Mouse (Mus musculus): ENCODE measurements around the gene 2510002D24Rik.
"Not testable (repeated sequence)": the region's sequence is repeated elsewhere in the genome, so short reads cannot be mapped to it uniquely, and the experiment has no call there.

Gene 2510002D24Rik

DNA sequence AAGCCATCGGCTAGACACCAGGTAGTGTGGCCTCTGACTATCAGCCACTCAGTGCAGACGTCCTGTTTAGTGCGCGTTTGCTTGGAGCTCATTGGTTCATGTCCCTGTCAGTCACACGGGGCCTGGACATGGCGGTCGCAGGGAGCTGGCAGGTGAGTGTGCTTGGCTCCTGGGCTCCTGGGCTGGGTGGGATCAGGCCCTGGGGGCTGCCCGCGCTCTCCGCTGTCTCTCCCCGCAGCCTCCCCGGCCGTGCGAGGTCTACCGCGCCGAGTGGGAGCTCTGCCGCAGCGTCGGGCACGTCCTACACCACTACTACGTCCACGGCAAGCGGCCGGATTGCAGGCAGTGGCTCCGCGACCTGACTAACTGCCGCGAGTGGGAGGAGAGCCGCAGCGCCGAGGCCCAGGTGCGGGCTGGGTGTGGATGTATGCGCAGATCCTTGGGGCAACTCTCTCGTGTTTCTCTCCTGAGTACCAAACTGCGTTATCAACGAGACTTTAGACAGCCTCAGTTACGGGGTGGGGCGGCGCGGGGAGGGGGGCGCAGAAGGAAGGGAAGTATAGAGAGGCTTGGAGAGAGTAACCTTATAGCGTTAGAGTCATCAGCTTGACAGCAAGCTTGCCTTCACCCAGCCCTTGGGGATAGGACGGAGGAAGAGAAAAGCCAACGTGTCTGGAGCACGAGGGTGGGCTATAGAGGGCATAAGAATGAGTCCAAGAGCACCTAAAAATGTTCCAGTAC lies at the start of gene 2510002D24Rik, which contains the start of gene Gm28539:
2510002D24Rik (plus strand) TSS at position 111 of the 741 bp plus-strand sequence.
Gm28539 (plus strand) TSS at position 117 of the 741 bp plus-strand sequence.
- DNase-seq: peak; percentile 96

DNA sequence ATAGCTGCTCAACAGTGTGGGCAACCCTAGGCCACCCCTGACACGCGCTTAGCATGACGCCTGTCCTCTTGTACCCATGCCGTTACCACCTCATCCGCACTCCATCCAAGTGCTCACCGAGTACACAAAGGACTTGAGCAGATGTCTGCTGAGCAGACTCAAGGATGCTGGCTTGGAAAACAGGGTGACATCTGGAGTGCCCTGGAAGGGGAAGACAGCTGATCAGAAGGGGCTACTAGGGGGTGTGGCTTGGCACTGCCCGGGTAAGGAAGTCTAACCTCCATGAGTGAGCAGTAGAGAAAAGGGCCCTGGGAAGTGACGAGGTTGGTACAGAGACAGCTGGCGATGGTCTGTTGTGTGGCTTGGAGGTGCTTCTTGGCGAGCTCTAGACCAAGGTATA lies 49.7 kb upstream of the 2510002D24Rik start:
- no peak for DNase-seq

DNA sequence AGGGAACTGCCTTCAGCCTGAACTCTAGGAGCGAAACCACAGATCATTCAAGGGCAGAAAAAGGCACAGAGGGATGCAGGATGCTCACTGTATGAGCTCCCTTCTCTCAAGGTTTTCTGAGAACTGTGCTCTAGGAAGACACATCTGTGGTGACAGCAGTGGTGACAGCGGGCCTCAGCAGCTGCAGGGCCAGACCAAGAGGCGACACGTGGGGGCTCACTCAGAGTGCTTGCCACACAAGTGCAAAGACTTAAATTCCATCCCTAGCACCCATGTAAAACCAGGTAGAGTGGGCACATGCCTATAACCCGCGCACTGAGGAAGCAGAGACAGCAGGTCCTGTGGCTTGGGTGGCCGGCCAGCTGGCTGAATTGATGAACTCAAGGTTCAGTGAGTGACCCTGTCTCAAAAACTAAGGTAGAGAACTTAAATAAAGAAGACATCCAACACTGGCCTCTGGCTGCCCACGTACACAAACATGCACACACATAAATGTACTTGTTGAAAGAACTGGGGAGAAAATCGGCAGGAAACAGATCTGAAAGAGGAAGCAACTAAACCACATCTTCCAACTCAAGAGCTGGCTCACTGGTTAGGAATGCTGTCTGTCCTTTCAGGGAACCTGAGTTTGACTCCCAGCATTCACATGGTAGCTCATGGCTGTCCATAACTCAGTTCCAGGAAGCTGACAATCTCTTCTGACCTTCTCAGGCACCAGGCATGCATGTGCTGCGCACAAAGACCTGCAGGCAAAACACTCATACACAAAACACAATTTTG lies 47.6 kb upstream of the 2510002D24Rik start:
- no peak for DNase-seq

DNA sequence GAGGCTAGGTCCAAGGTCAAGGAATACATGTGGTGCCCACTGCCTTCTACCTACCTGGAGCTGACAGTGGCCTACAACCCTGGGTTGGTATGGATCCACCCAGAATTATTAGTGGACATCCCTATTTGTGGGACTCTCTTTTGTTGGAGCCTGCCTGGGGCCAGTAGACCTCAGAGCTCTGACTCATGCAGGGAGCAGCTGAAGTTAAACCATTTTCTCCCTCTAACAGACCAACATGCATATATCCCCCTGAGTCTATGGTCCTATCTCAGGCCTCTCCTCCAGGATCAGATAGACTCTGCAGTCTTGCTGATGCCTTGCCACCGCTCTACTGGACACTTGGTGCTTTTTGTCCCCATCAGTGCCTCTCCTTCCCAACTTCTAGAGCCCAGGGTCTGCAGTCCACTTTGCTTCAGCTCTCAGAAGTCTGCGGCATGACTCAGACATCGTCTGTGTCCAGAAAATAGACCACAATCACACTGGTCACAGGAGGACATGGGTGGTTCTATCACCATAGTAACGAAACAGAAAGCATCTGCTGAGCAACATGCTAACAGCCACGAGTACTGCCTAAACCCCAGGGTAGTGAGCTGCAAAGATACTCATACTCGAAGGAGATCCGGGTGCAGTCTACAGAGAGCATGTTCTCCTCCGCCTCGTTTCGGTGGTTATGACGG lies 41.0 kb upstream of the 2510002D24Rik start:
- DNase-seq: no peak

DNA sequence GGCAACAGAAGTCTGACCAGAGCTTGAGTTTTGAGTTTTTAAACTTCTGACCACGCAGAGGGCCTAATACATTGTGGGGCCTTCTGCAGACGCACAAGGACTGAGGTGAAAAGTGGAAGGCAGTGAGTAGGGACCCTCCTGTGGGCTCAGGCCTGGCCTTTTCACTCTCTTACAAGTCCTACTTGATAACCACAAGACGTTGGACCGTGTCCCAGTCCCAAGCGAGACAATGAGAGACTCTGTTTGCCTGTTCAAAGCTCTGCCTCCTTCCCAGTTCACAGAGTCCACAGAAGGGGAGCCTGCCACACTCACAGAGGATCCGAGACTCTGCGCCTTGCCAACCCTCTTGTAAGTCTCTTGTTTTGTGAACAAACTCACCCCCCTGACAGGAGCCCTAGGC lies 39.7 kb upstream of the 2510002D24Rik start:
- DNase-seq: no peak

DNA sequence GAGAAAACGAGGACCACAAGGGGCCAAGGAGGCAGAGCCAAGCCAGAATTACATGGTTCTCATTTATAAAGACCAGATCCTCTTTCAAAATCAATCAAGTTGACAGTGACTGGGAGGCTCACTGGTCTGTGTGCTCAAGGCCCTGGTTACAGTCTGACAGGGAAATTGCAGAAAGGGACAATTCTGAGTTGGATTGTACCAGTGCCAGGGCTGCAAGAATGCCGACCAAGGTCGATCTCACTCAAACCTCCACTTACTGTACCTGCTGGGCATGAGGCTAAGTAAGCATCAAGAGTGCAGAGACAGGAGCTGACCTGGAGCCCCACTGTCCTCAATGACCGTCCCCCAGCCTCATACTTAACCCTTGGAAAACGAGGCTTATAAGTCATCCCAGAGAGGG lies 38.2 kb upstream of the 2510002D24Rik start:
- DNase-seq: no peak

DNA sequence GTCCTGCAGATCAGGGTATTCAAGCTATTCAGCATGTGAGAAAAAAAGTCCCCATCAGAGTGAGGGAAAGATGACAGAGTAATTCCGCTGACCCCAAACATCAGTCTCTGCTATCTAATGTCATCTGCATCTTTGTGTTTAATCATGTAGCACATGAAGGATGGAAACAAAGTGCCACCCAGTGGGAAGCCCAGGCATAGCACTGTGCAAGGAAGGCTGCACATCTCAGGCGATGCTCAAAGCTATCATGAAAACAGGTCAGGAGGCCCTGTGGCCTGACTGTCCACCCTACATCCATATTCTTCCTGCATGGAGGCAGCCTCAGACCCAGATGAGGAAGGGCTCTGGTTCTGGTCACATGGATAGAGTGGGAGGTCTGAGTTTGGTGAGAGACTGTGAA lies 37.5 kb upstream of the 2510002D24Rik start:
- peak; percentile 65 for DNase-seq

DNA sequence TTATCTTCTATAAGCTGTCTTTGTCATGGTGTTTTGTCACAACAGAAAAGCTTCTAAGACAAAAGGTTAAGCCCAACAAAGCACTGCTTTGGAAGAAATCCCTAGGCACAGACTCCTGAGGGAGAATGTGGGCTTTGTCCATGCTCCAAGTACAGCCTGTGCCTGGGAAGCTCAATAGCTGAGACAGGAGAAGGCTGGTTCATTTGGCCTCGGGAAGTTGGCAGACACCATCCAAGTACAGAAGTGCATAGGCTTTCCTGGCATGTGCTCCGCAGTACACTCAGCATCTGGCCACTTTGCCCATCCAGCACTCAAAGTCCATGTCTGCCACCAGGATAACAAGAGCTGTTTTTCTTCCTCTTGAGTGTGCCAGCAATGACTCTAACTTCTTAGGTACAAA lies 30.6 kb upstream of the 2510002D24Rik start:
- DNase-seq: no peak

DNA sequence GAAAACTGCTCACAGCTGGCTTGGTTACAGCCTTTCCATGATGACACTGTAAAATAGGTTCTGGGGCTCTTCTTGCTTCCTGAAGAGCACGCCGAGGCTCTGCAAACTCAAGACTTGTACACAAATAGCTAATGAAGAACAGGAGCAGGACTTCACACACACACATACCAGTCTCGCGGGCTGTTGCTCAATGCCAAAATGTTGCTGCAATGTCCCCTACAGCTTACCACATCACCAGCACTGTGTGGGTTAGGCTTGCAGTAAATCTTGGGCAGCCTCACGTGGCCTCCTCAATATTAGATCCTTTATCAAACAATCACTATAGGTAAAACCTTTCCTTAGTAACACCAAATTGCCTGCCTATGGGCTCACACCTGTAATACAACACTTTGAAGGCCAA lies 27.4 kb upstream of the 2510002D24Rik start:
- no peak for DNase-seq

DNA sequence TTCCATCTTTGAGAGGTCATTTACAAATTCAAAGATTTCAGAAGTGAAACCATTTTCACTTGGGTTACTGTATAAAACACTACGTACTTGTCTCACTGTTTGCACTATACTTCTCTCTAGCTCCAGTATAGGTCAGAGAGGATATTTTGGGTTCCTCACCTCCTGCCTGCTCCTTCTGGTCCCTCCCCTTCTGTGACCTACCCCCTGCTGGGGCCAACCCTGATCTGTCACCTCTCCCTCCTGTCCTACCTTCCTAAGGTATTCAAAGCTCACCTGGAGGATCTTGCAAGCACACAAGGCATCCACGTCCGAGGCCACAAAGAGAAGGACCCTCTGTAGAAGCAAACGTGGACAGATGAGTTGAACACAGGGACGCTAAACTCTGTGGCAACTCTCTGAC lies 25.3 kb upstream of the 2510002D24Rik start:
- no peak for DNase-seq

DNA sequence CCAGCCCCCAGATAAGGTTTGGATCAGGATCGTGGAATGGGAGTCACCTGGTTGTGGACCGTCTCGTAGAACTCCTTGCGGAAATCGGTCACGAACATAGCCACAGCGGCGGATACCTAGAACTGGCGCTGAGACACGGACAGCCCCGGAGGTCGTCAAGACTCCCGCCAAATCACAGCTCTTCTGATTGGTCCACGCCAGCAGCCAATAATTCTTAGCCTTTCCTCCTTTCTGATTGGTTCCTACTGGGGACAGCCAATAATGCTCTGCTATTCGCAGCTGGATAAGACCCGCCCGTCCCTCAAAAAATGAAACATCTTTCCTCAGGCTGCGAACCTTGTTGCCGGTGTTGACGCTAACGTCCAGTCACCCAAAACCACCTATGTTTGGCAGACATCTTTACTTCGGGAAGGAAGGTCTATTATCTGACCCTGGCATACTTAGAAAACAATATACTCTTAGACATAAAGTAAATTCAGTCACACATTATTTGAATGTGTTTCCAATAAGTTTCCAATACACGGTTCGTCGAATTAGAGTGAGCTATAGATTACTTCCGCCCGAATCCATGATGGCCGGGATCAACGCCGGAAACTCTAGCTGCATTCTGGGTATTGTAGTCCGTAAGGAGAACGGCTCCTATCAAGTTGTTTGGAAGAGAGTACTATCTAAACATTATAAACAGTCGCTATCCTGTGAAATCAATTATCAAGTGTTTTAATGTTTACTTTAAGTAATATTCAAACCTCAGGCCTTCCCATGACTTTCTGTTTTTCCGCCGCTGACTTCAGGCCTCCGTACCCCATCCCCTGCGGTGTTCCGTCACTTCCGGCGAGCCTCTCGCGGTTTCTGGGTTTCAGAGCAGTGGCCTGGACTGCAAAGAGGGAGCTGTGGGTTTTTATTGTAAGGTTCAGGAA lies 24.7 kb upstream of the 2510002D24Rik start, which contains the start of the genes Ufd1 and Cdc45:
Ufd1 (plus strand) TSS at position 312 of the 917 bp plus-strand sequence.
Cdc45 (minus strand) TSS at position 520 of the 917 bp plus-strand sequence.
- peak; percentile 88 for DNase-seq

DNA sequence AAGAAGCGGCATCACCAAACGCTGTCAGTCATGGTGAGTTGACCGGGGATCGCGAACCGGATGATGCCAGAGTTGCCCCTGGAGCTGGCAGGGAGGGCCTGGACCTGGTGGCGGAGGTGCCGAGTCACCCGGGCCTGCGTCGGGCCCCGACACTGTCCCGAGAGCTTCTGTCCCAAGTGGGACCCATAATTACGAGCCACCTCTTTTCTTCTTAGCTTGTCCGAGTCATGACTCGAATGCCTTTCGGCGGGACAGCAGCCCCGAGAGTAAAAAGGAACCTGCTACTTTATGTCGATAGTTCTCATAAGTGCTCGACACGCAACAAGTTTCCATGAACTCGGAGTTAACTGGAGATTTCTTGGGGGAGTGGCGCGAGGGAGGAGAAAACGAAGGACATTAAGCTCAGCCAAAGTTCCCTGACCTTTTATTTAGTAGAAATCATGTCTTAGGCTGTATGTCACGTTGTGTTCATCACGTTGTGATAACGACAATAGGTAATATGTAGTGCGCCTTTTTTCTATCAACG lies 23.9 kb upstream of the 2510002D24Rik start:
- no peak for DNase-seq

DNA sequence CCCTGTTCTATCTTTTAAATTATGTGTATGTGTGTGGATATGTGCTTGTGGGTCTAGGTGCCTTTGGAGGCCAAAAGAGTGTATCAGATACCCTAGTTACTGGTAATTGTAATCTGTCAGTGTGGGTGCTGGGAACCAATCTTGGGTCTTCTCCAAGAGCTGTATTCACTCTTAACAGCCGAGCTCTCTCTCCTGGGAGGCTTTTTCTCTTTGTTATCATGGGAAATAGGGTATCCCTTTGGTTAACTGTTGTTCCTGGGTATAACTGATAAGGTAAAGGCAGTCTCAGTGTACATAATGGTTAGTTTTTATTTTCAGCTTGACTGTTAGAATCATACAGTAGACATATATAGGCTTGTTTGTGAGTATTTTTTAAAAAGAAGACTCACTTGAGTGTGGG lies 14.0 kb upstream of the 2510002D24Rik start:
- no peak for DNase-seq

DNA sequence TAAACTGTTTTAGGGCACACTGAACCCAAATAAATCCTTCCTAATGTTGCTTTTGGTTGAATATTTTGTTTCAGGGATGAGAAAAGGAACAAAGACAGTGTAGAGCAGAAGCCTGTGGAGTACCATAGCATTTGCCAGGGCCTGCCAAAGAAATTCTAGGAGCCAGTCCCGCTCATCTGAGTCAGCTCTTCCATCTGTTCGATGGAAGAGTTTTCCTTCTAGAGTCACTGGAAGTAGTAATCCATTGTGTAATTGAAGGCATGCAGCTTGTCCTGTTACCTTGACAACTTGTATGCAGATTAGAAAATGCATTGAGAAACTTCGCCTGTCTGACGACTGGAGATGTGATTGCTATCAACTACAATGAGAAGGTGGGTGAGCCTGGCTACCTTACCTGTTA lies 13.5 kb upstream of the 2510002D24Rik start:
- no peak for DNase-seq

DNA sequence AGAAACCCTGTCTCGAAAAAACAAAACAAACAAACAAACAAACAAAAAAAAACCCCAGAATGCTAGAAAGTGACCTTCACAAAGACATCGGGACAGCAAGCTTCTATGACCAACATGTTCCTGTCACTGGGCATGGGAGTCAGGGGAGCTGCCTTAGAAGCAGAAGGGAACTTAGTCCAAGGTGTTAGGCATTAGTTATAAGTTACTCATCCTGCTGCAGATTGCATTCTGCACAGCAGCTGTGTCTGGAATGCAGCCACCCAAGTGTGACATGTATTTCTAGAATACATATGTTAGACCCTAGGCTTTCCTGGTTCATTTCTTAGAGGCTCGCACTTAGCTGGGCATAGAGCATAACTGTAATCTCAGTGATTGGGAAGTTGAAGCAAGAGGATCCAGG lies 7.7 kb upstream of the 2510002D24Rik start:
- DNase-seq: no peak

DNA sequence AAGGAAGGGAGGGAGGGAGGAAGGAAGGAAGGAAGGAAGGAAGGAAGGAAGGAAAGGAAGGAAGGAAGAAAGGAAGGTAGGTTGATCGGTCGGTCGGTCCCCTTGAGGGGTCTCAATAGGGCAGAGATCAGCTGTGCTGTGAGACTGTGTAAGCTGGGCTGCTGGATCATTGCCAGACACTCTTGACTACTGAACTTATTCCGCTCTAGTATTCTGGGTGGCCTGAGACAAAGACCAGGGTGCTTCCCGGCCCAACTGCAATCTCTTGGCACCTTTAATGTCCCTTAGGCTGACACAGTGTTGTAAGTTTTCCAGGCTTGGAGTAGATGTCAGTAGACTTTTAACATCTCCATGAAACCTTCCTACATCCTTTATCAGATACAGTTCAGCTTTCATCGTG lies 7.3 kb upstream of the 2510002D24Rik start:
- no peak for DNase-seq

DNA sequence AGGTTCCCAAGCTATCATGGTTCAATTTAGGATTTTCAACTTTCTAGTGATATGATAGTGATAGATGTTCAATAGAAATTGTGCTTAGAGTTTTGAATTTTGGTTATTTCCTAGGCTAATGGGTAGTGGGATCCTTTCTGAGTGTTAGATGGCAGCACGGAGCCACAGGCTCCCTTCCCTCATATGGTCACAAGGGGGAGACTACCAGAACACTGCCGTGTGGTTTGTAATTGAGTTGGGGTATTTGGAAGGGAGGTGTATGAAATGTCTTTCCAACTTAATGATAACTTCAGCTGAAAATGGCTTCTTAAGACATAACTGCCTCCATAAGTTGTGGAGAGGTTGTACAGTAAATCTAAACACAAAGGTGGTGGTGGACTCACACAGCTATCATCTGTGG lies 2.9 kb upstream of the 2510002D24Rik start:
- no peak for DNase-seq

DNA sequence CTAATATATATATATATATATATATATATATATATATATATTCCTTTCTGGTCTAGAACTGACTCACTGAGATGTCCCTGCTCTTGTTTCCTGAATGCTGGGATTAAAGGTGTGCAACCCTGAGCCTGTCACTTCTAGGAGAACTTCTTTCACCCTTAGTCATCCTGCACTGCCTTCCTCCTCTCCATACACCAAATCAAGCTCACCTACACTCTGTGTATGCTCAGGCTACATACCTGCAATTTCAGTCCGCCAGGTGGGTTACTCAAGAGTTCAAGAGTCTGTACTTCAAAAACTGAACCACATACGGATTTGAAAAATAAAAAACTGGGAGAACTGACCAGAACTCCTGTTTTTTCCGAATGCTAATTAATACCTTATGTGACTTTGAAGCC lies 308 bp upstream of the 2510002D24Rik start:
- no peak for DNase-seq

DNA sequence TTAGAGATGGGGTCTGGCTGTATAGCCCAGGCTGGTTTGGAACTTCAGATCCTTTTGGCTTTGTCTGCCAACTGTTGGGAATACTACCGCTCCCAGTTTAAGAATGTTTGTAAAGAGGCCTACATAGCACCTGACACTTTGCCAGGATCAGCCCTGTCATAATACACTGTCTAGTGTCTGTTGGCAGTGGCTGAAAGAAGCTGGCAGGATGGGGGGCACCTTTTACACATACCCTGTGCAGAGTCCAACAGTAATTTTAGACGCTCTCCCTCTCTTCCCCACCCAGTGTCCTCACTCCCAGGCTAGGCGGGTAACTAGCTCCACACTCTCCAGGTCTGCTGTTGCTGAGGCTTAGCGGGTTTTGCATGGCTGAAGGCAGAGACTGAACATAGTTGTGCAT lies 2.0 kb downstream of the 2510002D24Rik start:
- DNase-seq: no peak

DNA sequence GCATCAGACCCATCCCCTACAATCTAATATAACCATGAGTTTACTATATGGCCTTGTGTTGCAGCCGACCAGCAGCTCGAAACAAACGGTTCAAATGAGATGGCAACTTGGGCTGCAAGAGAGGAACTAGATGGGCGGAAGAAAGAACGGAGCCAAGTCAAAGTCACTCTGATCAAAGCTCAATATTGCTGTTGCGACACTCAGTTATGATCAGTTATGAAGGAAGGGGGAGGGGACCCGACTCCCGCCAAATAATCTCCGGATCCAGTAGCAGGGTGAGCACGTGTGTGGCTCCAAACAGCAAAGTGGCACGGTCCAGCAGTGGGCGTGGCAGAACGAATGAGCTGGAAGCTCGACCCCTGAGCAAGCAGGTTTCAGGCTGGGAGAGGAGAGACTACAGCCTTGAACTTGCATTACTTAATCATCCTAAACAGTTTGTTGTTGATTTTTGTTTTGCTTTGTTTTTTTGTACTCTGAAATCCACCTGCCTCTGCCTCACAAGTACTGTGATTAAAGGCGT lies 10.0 kb downstream of the 2510002D24Rik start:
- DNase-seq: no peak

DNA sequence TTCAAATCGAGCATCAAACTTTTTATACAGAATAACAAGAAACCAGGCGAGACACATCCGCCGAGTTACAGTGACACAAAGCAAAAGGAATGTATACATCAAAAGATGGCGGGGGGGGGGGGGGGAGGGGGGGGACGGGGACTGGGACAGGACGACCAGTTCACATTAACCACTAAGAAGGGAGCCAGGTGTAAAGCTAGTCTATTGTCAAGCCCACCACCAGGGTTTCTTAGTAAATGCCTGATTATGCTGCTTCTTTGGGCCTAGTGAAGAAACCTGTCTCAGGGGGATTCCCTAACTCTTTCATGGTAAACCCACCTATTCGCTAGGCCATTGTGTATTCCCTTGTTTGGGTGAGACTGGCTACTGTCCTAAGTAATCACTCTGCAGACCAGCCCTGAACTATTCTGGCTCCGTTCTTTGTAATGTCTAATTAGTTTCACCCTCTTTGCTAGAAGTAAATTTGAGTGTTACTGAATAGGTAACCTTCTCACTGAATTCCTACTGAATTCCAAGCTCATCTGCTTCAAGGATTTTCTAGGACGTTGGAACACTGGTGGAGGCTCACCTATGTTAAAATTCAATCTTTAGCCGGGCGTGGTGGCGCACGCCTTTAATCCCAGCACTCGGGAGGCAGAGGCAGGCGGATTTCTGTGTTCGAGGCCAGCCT lies 13.3 kb downstream of the 2510002D24Rik start:
- DNase-seq: not testable (repeated sequence)

Measured in thymus, postnatal 4 days (tissue).